Mouse (Mus musculus): ENCODE measurements around the gene Kcnk15. TPM values are rescaled to one million over a fixed set of nuclear protein-coding genes. Genes with fewer than 3 reads are reported as not detected.
A peak's percentile ranks its signal among the peaks of the same experiment; 100 is the strongest.

Kcnk15 gene
- polyA plus RNA-seq, 1 experiment from 2014 or later = not detected

DNA sequence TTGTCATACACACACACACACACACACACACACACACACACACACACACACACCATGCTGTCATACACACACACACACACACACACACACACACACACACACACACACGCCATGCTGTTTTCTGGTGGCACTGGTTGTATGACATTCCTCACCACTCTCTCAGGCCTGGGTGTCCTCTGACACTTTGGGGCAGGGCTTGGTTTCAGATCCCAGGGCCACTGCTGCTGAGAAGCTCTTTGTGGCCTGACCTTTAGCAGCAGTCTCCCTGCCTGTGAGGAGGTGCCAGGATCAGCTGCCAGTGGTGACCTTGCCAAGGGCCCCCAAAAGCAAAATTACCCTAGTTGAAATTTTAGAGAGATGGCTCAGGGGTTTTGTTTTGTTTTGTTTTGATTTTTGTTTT is 27.6 kb upstream of the Kcnk15 start:
- Histone ChIP-seq H3K9me3 (ENCODE audit: control insufficient read depth, low read length) (no peaks in the 10 kb centered on the region), H3K9ac (replicated peaks; ENCODE audit: low read depth, low read length) (no peak overlapping the region), H3K4me3 (replicated peaks; ENCODE audit: low read length) (no peak overlapping the region), H3K4me2 (ENCODE audit: low read length) (no peak overlapping the region), H3K36me3 (ENCODE audit: control insufficient read depth, insufficient read depth) (no peaks in the 10 kb centered on the region), H3K4me1 (replicated peaks; ENCODE audit: control insufficient read depth, insufficient read depth, low read length) (no peaks in the 10 kb centered on the region), H3K27ac (ENCODE audit: low read length) (no peak overlapping the region), H3K27me3 (replicated peaks; ENCODE audit: control insufficient read depth, insufficient read depth, low read length) (peaks cover 2% of the 10 kb centered on the region; the same call in 1 of the 2 replicates)
- no peak for ATAC-seq
- WGBS = 83% methylated on average over 1 of the region's 1 CpGs

DNA sequence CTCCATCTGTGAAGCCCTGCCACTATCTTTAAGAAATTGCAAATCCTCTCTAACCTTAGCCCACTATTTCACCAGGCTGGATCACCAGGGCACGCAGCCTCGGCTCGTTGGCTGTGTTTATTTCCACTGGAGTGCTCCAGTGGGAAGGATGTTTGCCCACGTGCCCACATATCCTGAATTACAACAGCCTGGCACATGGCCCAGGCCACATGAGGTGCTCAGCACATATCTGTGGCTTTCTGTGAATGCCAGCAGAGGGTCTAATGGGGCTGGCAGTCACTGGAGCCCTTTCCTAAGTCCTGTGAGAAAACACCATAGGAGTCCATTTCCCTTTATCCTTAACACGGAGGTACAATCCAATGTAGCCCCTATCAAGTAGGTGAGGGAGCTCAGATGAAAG is 27.0 kb upstream of the Kcnk15 start:
- ATAC-seq = no peak
- Histone ChIP-seq H3K9ac (replicated peaks; ENCODE audit: low read depth, low read length) (no peak overlapping the region), H3K9me3 (ENCODE audit: control insufficient read depth, low read length) (no peaks in the 10 kb centered on the region), H3K27ac (ENCODE audit: low read length) (no peak overlapping the region), H3K4me1 (replicated peaks; ENCODE audit: control insufficient read depth, insufficient read depth, low read length) (no peaks in the 10 kb centered on the region), H3K36me3 (ENCODE audit: control insufficient read depth, insufficient read depth) (no peaks in the 10 kb centered on the region), H3K4me3 (replicated peaks; ENCODE audit: low read length) (no peak overlapping the region), H3K27me3 (replicated peaks; ENCODE audit: control insufficient read depth, insufficient read depth, low read length) (peaks cover 2% of the 10 kb centered on the region; the same call in 1 of the 2 replicates), H3K4me2 (ENCODE audit: low read length) (no peak overlapping the region)
- WGBS = 58% methylated on average over 5 of the region's 5 CpGs

DNA sequence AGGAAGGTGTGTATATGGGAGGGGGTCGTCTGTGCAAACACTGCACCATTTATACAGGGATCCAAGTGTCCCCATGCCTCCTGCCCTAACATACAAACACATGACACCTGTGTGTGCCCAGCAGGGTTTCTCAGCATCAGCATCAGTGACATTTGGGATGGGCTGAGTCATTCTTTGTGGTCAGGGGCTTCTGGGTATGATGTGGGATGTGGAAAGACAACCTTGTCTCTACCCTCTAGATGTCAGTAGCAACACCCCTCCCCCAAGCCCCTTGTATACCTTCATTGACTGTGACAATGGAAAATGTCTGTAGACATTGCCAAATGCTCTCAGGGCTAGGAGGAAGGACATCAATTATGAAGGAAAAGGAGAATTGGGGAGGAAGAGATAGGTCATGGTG is 22.3 kb upstream of the Kcnk15 start:
- H3K4me1 ChIP-seq (replicated peaks; ENCODE audit: control insufficient read depth, insufficient read depth, low read length) = no peaks in the 10 kb centered on the region
- H3K9me3 ChIP-seq (ENCODE audit: control insufficient read depth, low read length) = no peaks in the 10 kb centered on the region
- H3K4me2 ChIP-seq (ENCODE audit: low read length) = no peak overlapping the region
- 63% methylated on average over 1 of the region's 1 CpGs for WGBS
- H3K27ac ChIP-seq (ENCODE audit: low read length) = no peak overlapping the region
- no peaks in the 10 kb centered on the region for H3K27me3 ChIP-seq (replicated peaks; ENCODE audit: control insufficient read depth, insufficient read depth, low read length)
- ATAC-seq = no peak
- no peak overlapping the region for H3K4me3 ChIP-seq (replicated peaks; ENCODE audit: low read length)
- no peak overlapping the region for H3K9ac ChIP-seq (replicated peaks; ENCODE audit: low read depth, low read length)
- H3K36me3 ChIP-seq (ENCODE audit: control insufficient read depth, insufficient read depth) = no peaks in the 10 kb centered on the region

DNA sequence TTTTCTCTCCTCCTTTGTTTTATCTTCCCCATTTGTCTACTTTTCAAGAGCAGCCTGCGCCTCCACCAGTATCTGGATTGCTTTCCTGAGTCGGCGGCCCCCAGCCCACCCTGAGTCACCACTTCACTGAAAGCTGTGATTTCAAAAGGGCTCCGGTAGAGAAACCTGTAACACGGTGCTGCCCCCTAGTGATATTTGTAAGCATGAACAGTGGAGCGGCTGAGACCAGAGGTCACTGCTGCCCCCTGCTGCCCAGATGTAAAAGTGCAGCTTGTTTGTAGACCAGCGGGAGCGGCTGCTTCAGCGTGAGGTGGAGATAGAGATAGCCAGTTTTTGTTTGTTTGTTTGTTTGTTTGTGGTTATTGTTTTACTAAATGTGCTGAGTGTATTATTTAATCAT is 15.4 kb upstream of the Kcnk15 start:
- peak; percentile 38; the same call in 1 of the 2 replicates for ATAC-seq
- 25% methylated on average over 9 of the region's 9 CpGs for WGBS

DNA sequence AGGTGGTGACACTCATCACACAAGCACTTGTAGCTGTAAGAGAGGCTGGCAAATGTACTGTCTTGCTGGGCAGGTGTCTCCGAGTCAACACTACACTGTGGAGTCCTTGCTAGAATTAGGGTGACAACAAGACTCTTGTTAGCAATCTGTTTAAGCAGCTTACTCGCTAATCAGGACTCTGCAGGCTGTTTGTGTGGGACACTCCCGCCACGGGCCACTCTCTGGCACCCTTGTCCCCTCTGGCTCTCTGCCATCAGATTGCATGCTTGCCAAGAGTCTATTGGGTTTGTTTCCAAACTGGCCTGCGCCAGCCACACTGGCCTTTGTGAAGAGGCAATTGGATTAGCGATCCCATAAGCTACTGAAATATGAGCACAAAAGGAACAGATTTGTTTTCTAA is 13.9 kb upstream of the Kcnk15 start:
- WGBS = 10% methylated on average over 6 of the region's 6 CpGs
- Histone ChIP-seq H3K9me3 (ENCODE audit: control insufficient read depth, low read length) (0 out of 2 replicates have a peak, but pooled peaks cover 3% of the 10 kb centered on the region), H3K9ac (replicated peaks; ENCODE audit: low read depth, low read length) (no peak overlapping the region), H3K27me3 (replicated peaks; ENCODE audit: control insufficient read depth, insufficient read depth, low read length) (peaks cover 16% of the 10 kb centered on the region; the same call in 1 of the 2 replicates), H3K36me3 (ENCODE audit: control insufficient read depth, insufficient read depth) (no peaks in the 10 kb centered on the region), H3K4me3 (replicated peaks; ENCODE audit: low read length) (no peak overlapping the region), H3K27ac (ENCODE audit: low read length) (no peak overlapping the region), H3K4me1 (replicated peaks; ENCODE audit: control insufficient read depth, insufficient read depth, low read length) (no peaks in the 10 kb centered on the region), H3K4me2 (ENCODE audit: low read length) (no peak overlapping the region)
- ATAC-seq = peak; percentile 72

More for the DNA sequence above, 15.4 kb upstream of the Kcnk15 start:
- peaks cover 16% of the 10 kb centered on the region; the same call in 1 of the 2 replicates for H3K27me3 ChIP-seq (replicated peaks; ENCODE audit: control insufficient read depth, insufficient read depth, low read length)
- no peaks in the 10 kb centered on the region for H3K36me3 ChIP-seq (ENCODE audit: control insufficient read depth, insufficient read depth)
- H3K27ac ChIP-seq (ENCODE audit: low read length) = no peak overlapping the region
- H3K9me3 ChIP-seq (ENCODE audit: control insufficient read depth, low read length) = 0 out of 2 replicates have a peak, but pooled peaks cover 3% of the 10 kb centered on the region
- H3K4me1 ChIP-seq (replicated peaks; ENCODE audit: control insufficient read depth, insufficient read depth, low read length) = no peaks in the 10 kb centered on the region
- no peak overlapping the region for H3K9ac ChIP-seq (replicated peaks; ENCODE audit: low read depth, low read length)
- H3K4me2 ChIP-seq (ENCODE audit: low read length) = no peak overlapping the region
- H3K4me3 ChIP-seq (replicated peaks; ENCODE audit: low read length) = no peak overlapping the region

DNA sequence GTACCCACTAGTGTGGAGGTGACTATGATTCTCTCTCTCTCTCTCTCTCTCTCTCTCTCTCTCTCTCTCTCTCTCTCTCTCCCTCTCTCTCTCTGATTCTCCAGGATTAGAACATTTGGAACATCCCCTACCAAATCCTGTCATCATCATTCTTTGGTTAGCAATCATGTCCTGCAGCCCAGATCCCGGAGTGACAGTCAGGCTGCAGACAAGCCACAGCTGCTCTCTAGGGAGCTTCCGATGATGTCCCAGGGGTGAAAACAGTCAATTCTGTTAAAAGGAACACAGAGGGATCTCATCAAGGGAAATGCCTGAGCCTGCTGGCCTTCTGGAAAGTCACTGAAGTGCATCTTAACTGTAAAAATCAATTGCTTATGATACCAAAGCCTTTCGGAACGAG is 11.4 kb upstream of the Kcnk15 start:
- H3K4me1 ChIP-seq (replicated peaks; ENCODE audit: control insufficient read depth, insufficient read depth, low read length) = no peaks in the 10 kb centered on the region
- 75% methylated on average over 4 of the region's 4 CpGs for WGBS
- ATAC-seq = no peak
- no peaks in the 10 kb centered on the region for H3K9me3 ChIP-seq (ENCODE audit: control insufficient read depth, low read length)
- H3K36me3 ChIP-seq (ENCODE audit: control insufficient read depth, insufficient read depth) = no peaks in the 10 kb centered on the region
- no peak overlapping the region for H3K4me2 ChIP-seq (ENCODE audit: low read length)
- no peak overlapping the region for H3K9ac ChIP-seq (replicated peaks; ENCODE audit: low read depth, low read length)
- H3K27ac ChIP-seq (ENCODE audit: low read length) = no peak overlapping the region
- no peak overlapping the region for H3K4me3 ChIP-seq (replicated peaks; ENCODE audit: low read length)
- peaks cover 16% of the 10 kb centered on the region; the same call in 1 of the 2 replicates for H3K27me3 ChIP-seq (replicated peaks; ENCODE audit: control insufficient read depth, insufficient read depth, low read length)

DNA sequence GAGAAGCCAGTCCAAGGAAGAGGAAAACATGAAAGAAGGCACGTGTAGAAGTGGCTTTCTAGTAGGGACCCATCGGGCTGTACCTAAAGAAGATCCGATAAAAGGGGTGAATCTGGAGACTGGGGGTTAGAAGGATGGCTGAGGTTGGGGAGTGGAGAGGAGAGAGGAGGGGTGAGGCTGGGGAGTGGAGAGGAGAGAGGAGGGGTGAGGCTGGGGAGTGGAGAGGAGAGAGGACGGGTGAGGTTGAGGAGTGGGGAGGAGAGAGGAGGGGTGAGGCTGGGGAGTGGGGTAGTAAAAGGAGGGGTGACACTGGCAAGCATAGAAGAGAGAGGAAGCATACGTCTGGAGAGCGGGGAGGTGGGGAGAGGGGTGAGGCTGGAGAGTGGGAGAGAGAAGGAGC is 3.8 kb downstream of the Kcnk15 start:
- WGBS = 78% methylated on average over 6 of the region's 6 CpGs
- no peak overlapping the region for H3K4me2 ChIP-seq (ENCODE audit: low read length)
- no peak overlapping the region for H3K9ac ChIP-seq (replicated peaks; ENCODE audit: low read depth, low read length)
- no peak overlapping the region for H3K27ac ChIP-seq (ENCODE audit: low read length)
- no peak for ATAC-seq
- H3K4me1 ChIP-seq (replicated peaks; ENCODE audit: control insufficient read depth, insufficient read depth, low read length) = peaks cover 7% of the 10 kb centered on the region; the same call in 1 of the 2 replicates
- H3K36me3 ChIP-seq (ENCODE audit: control insufficient read depth, insufficient read depth) = no peaks in the 10 kb centered on the region
- no peaks in the 10 kb centered on the region for H3K9me3 ChIP-seq (ENCODE audit: control insufficient read depth, low read length)
- no peak overlapping the region for H3K4me3 ChIP-seq (replicated peaks; ENCODE audit: low read length)
- H3K27me3 ChIP-seq (replicated peaks; ENCODE audit: control insufficient read depth, insufficient read depth, low read length) = peaks cover 48% of the 10 kb centered on the region

DNA sequence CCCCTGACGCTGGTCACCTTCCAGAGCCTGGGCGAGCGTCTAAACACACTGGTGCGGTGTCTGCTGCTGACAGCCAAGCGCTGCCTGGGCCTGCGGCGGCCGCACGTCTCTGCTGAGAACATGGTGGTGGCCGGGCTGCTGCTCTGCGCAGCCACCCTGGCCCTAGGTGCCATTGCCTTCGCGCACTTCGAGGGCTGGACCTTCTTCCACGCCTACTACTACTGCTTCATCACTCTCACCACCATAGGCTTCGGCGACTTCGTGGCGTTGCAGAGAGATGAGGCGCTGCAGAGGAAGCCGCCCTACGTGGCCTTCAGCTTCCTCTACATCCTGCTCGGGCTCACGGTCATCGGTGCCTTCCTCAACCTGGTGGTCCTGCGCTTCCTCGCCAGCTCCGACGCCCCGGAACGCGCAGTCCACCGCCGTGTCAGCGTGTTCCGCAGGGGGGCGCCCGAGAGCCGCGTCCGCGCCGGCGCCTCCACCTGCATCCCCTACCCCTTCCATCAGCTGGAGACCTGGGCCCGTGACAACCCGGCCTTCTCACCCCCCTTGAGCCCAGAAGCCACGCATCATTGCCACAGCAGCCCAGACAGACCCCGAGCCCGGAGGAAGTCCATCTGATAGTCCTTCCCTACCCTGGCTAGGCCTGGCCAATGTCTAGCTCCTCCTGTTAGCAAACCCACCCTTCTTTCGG is 5.0 kb downstream of the Kcnk15 start:
- Histone ChIP-seq H3K4me2 (ENCODE audit: low read length) (peak overlapping the region; percentile 34), H3K9me3 (ENCODE audit: control insufficient read depth, low read length) (no peaks in the 10 kb centered on the region), H3K36me3 (ENCODE audit: control insufficient read depth, insufficient read depth) (no peaks in the 10 kb centered on the region), H3K4me1 (replicated peaks; ENCODE audit: control insufficient read depth, insufficient read depth, low read length) (peaks cover 7% of the 10 kb centered on the region; the same call in 1 of the 2 replicates), H3K4me3 (replicated peaks; ENCODE audit: low read length) (0 out of 2 replicates have a peak overlapping the region, but pooled peaks have one; percentile 7), H3K27ac (ENCODE audit: low read length) (no peak overlapping the region), H3K27me3 (replicated peaks; ENCODE audit: control insufficient read depth, insufficient read depth, low read length) (peaks cover 40% of the 10 kb centered on the region), H3K9ac (replicated peaks; ENCODE audit: low read depth, low read length) (no peak overlapping the region)
- 15% methylated on average over 50 of the region's 50 CpGs for WGBS
- ATAC-seq = peak; percentile 70

DNA sequence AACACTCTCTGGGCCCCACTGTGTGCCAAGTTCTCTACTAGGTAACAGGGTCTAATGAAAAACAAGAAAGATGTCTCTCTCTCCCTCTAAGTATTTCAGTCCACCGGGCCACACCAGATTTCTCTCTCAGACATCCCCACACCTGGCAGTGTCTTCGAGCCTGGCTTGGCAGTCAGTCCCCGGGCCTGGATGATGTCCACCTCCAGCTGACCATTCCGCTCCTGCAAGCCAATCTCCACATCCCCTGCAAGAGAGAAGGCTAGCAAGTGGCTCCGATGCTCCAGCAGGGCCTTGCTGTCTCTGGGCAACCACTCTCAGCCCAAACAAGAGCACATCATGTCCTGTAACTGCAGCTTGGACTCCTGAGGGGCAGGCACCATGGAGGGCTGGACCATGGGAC is 11.9 kb downstream of the Kcnk15 start:
- Histone ChIP-seq H3K9me3 (ENCODE audit: control insufficient read depth, low read length) (no peaks in the 10 kb centered on the region), H3K4me2 (ENCODE audit: low read length) (no peak overlapping the region), H3K4me3 (replicated peaks; ENCODE audit: low read length) (no peak overlapping the region), H3K27me3 (replicated peaks; ENCODE audit: control insufficient read depth, insufficient read depth, low read length) (no peaks in the 10 kb centered on the region; the same call in 1 of the 2 replicates), H3K4me1 (replicated peaks; ENCODE audit: control insufficient read depth, insufficient read depth, low read length) (peaks cover 8% of the 10 kb centered on the region), H3K36me3 (ENCODE audit: control insufficient read depth, insufficient read depth) (no peaks in the 10 kb centered on the region), H3K9ac (replicated peaks; ENCODE audit: low read depth, low read length) (no peak overlapping the region), H3K27ac (ENCODE audit: low read length) (no peak overlapping the region)
- ATAC-seq = no peak
- 91% methylated on average over 5 of the region's 5 CpGs for WGBS

All from forebrain, embryonic 16.5 days (tissue).